Mouse (Mus musculus) liver, embryonic 11.5 days (tissue): ENCODE results near the gene Pip4k2b. TPM values are rescaled to one million over a fixed set of nuclear protein-coding genes. Genes with fewer than 3 reads are reported as not detected.

Experiments used
- ATAC-seq: fragments of 200-750 bp; cut with Nextera tagmentation; replicated peaks from 2 replicates; pipeline ENCODE4 v1.8.0; 2017; ENCODE audit warnings: moderate number of reproducible peaks, mild to moderate bottlenecking, moderate TSS enrichment, moderate library complexity; ENCODE audit not compliant: low FRiP score
- DNase-seq: peaks from one replicate; pipeline ENCODE4 v3.0.0-alpha.2; 2017; ENCODE audit warnings: low spot score
- H3K27ac ChIP-seq: fragments of 300-500 bp; sonication (generic); 2 replicates; pipeline ENCODE4 v1.5.1; 2014; ENCODE audit warnings: mild to moderate bottlenecking, low read depth, low read length, control low read depth
- H3K27me3 ChIP-seq: fragments of 300-500 bp; sonication (generic); replicated peaks from 2 replicates; pipeline ENCODE4 v1.6.1; 2014; ENCODE audit warnings: low read length, mixed read lengths; ENCODE audit not compliant: control insufficient read depth, insufficient read depth
- H3K36me3 ChIP-seq: fragments of 300-500 bp; sonication (generic); 2 replicates; pipeline ENCODE4 v1.6.1; 2014; ENCODE audit warnings: mild to moderate bottlenecking, low read length, moderate library complexity, mixed read lengths; ENCODE audit not compliant: control insufficient read depth, insufficient read depth
- H3K4me1 ChIP-seq: fragments of 300-500 bp; sonication (generic); replicated peaks from 2 replicates; pipeline ENCODE4 v1.6.1; 2014; ENCODE audit warnings: low read length, mixed read lengths; ENCODE audit not compliant: control insufficient read depth, insufficient read depth
- H3K4me2 ChIP-seq: fragments of 300-500 bp; sonication (generic); 2 replicates; pipeline ENCODE4 v1.6.1; 2014; ENCODE audit warnings: mild to moderate bottlenecking, control low read depth, moderate library complexity
- H3K4me3 ChIP-seq: fragments of 300-500 bp; sonication (generic); 2 replicates; pipeline ENCODE4 v1.5.1; 2014; ENCODE audit warnings: low read depth, low read length, control low read depth
- H3K9ac ChIP-seq: fragments of 300-500 bp; sonication (generic); 2 replicates; pipeline ENCODE4 v1.6.1; 2014; ENCODE audit warnings: low read depth, low read length, control low read depth
- H3K9me3 ChIP-seq: fragments of 300-500 bp; sonication (generic); 2 replicates; pipeline ENCODE4 v1.6.1; 2016; ENCODE audit warnings: low read length, inconsistent platforms, mixed read lengths; ENCODE audit not compliant: control insufficient read depth
- WGBS: fragments of 180-500 bp; shearing (Covaris S2); extraction: QIAGEN DNeasy Blood & Tissue Kit; methylation state at CpG from one replicate; pipeline ENCODE4 v1.1.7; 2014; 5-methylcytosine and 5-hydroxymethylcytosine counted together
- polyA plus RNA-seq: library from polyadenylated mRNA; unstranded; fragments of >200 nt; fragmentation: Nextera tagmentation; extraction: Ambion mirVana; gene quantifications from 2 replicates; pipeline ENCODE4 v1.2.1, GENCODE M21; 2014

The Pip4k2b gene
- polyA plus RNA-seq, 1 experiment from 2014 or later, result 1.7 TPM

GRCm38 (mm10) chr11:97686322-97686908 is 58.1 kb downstream of the Pip4k2b start:
- 69% methylated on average over 11 of the region's 11 CpGs for WGBS

GRCm38 (mm10) chr11:97685613-97686321 is 58.7 kb downstream of the Pip4k2b start, which contains the start of gene Cisd3:
Gene Cisd3, plus strand, starts transcription at chr11:97685826.
- Histone ChIP-seq H3K4me1 (peaks cover 11% of the 10 kb centered on the region; the same call in 1 of the 2 replicates), H3K9me3 (no peaks in the 10 kb centered on the region), H3K27me3 (no peaks in the 10 kb centered on the region), H3K4me3 (peak within 1 kb of the TSS; percentile 32), H3K4me2 (peak within 1 kb of the TSS; percentile 67), H3K36me3 (peaks cover 4% of the 10 kb centered on the region), H3K27ac (no peak within 1 kb of the TSS), H3K9ac (peak within 1 kb of the TSS; percentile 53; the same call in 1 of the 2 replicates)
- ATAC-seq (peak; percentile 77), DNase-seq (peak; percentile 83)
- WGBS, result under 1% methylated on average over 42 of the region's 43 CpGs

More at GRCm38 (mm10) chr11:97686322-97686908, 58.1 kb downstream of the Pip4k2b start:
- DNase-seq (no peak), ATAC-seq (no peak)
- Histone ChIP-seq H3K27me3 (no peaks in the 10 kb centered on the region), H3K27ac (no peak overlapping the region), H3K9me3 (no peaks in the 10 kb centered on the region), H3K4me2 (peak overlapping the region; percentile 67), H3K9ac (peak overlapping the region; percentile 53; the same call in 1 of the 2 replicates), H3K36me3 (peaks cover 10% of the 10 kb centered on the region), H3K4me1 (peaks cover 11% of the 10 kb centered on the region; the same call in 1 of the 2 replicates), H3K4me3 (peak overlapping the region; percentile 32)

DNA sequence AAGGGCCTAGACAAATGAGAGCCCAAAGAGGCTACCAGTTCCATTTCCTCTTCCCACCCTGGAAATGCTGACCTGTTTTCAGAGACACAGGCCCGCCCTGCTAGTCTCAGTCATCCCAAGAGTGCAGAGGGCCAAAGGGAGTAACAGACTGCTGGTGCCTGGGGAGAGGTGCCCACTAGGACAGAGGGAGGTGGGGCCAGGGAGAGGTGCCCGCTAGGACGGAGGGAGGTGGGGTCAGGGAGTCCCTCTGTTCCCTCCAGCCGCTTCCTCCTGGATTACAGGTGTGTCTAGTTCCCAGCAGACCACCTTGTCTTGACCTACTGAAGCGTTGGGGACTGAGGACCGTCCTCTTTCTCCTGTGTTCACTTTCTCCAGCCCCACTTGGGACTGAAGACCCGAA is 59.7 kb downstream of the Pip4k2b start:
- ATAC-seq, result no peak
- no peak overlapping the region for H3K9ac ChIP-seq
- no peak overlapping the region; the same call in 1 of the 2 replicates for H3K4me3 ChIP-seq
- H3K36me3 ChIP-seq, result 0 out of 2 replicates have a peak, but pooled peaks cover 2% of the 10 kb centered on the region
- no peaks in the 10 kb centered on the region for H3K9me3 ChIP-seq
- peaks cover 11% of the 10 kb centered on the region; the same call in 1 of the 2 replicates for H3K4me1 ChIP-seq
- H3K4me2 ChIP-seq, result no peak overlapping the region
- no peak overlapping the region for H3K27ac ChIP-seq
- H3K27me3 ChIP-seq, result no peaks in the 10 kb centered on the region
- WGBS, result 57% methylated on average over 7 of the region's 7 CpGs
- no peak for DNase-seq

GRCm38 (mm10) chr11:97684063-97684680 is 60.3 kb downstream of the Pip4k2b start:
- WGBS, result 73% methylated on average over 6 of the region's 6 CpGs
- H3K4me2 ChIP-seq, result no peak overlapping the region
- no peak for ATAC-seq

DNA sequence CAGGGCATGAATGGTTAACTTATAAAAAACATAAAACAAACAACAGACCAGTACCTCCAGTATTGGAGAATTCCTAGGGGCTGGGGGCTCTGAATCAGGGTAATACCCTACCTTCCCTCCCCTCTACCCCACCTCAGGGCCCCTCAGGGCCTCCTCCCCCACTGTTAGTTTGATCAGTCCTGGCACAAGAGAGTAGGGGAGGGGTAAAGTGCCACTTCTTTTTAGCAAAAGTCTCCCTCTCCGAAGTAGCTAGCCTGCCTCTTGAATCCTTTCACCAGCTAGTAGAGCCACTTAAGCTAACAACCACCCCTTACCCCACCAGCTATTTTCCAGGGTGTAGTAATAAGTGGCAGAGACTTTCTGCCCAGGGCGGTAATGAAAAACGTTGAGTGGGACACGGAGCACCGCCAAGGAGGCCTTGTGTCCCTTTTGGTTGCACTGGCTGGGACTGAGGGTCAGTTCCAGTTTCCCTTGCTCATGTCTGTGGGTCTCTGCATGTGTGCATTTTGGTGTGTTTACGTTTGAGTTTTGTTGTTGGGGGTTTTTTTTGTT is 61.9 kb downstream of the Pip4k2b start:
- DNase-seq (no peak), ATAC-seq (no peak)
- Histone ChIP-seq H3K4me3 (no peak overlapping the region), H3K27ac (no peak overlapping the region), H3K4me1 (peaks cover 11% of the 10 kb centered on the region; the same call in 1 of the 2 replicates), H3K4me2 (no peak overlapping the region), H3K9me3 (no peaks in the 10 kb centered on the region), H3K36me3 (peaks cover 7% of the 10 kb centered on the region; the same call in 1 of the 2 replicates), H3K27me3 (no peaks in the 10 kb centered on the region), H3K9ac (no peak overlapping the region)
- WGBS, result 78% methylated on average over 6 of the region's 6 CpGs

More at GRCm38 (mm10) chr11:97684063-97684680, 60.3 kb downstream of the Pip4k2b start:
- Histone ChIP-seq H3K27me3 (no peaks in the 10 kb centered on the region), H3K4me3 (no peak overlapping the region), H3K9ac (no peak overlapping the region), H3K9me3 (no peaks in the 10 kb centered on the region), H3K36me3 (peaks cover 3% of the 10 kb centered on the region; the same call in 1 of the 2 replicates), H3K4me1 (peaks cover 11% of the 10 kb centered on the region; the same call in 1 of the 2 replicates), H3K27ac (no peak overlapping the region)
- no peak for DNase-seq

DNA sequence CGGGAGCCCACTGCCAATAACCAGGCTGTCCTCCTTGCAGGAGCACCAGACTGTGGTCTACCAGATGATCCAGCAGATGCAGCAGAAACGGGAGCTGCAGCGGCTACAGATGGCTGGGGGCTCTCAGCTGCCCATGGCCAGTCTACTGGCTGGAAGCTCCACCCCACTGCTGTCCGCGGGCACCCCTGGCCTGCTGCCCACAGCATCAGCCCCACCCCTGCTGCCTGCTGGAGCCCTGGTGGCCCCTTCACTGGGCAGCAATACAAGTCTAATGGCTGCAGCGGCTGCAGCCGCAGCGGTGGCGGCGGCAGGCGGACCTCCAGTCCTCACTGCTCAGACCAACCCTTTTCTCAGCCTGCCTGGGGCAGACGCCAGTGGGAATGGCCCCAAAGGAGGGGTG is 64.1 kb downstream of the Pip4k2b start:
- Histone ChIP-seq H3K27me3 (no peaks in the 10 kb centered on the region), H3K36me3 (peaks cover 15% of the 10 kb centered on the region; the same call in 1 of the 2 replicates), H3K9me3 (no peaks in the 10 kb centered on the region), H3K27ac (no peak overlapping the region), H3K9ac (no peak overlapping the region), H3K4me1 (no peaks in the 10 kb centered on the region), H3K4me3 (no peak overlapping the region), H3K4me2 (no peak overlapping the region)
- ATAC-seq, result no peak
- 89% methylated on average over 12 of the region's 12 CpGs for WGBS
- no peak for DNase-seq

GRCm38 (mm10) chr11:97678301-97678700 is 66.2 kb downstream of the Pip4k2b start:
- Histone ChIP-seq H3K27me3 (no peaks in the 10 kb centered on the region; the same call in 1 of the 2 replicates), H3K9me3 (no peaks in the 10 kb centered on the region), H3K36me3 (peaks cover 21% of the 10 kb centered on the region; the same call in 1 of the 2 replicates), H3K4me3 (no peak overlapping the region), H3K4me1 (no peaks in the 10 kb centered on the region), H3K9ac (no peak overlapping the region), H3K27ac (no peak overlapping the region), H3K4me2 (no peak overlapping the region)
- no peak for DNase-seq
- WGBS, result 91% methylated on average over 15 of the region's 15 CpGs
- no peak for ATAC-seq

DNA sequence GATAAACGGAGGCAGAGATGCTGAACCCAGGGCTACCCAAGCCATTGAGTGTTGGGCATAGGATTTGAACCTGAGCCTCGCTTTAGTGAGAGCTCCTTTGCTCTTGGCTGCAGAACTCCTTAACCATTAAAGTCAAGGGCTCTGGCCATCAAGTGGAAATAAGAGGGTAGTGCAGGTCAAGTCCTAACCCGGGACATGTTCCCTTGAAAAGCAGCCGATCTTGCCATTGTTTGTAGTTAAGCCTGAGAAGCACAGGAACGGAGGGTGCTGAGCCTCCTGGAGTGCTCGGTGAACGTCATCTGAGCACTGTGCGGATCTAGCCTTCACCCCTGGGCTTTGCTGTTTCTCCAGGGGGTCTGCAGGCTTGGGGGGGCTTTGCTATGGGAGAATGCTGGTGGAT is 66.7 kb downstream of the Pip4k2b start:
- H3K36me3 ChIP-seq, result peaks cover 21% of the 10 kb centered on the region; the same call in 1 of the 2 replicates
- DNase-seq (no peak), ATAC-seq (no peak)
- H3K4me3 ChIP-seq, result no peak overlapping the region
- no peak overlapping the region for H3K4me2 ChIP-seq
- no peaks in the 10 kb centered on the region; the same call in 1 of the 2 replicates for H3K27me3 ChIP-seq
- no peak overlapping the region for H3K27ac ChIP-seq
- no peaks in the 10 kb centered on the region for H3K4me1 ChIP-seq
- 66% methylated on average over 8 of the region's 8 CpGs for WGBS
- H3K9ac ChIP-seq, result no peak overlapping the region
- no peaks in the 10 kb centered on the region for H3K9me3 ChIP-seq
